Mouse (Mus musculus): ENCODE results near the gene Ift88.

DNA sequence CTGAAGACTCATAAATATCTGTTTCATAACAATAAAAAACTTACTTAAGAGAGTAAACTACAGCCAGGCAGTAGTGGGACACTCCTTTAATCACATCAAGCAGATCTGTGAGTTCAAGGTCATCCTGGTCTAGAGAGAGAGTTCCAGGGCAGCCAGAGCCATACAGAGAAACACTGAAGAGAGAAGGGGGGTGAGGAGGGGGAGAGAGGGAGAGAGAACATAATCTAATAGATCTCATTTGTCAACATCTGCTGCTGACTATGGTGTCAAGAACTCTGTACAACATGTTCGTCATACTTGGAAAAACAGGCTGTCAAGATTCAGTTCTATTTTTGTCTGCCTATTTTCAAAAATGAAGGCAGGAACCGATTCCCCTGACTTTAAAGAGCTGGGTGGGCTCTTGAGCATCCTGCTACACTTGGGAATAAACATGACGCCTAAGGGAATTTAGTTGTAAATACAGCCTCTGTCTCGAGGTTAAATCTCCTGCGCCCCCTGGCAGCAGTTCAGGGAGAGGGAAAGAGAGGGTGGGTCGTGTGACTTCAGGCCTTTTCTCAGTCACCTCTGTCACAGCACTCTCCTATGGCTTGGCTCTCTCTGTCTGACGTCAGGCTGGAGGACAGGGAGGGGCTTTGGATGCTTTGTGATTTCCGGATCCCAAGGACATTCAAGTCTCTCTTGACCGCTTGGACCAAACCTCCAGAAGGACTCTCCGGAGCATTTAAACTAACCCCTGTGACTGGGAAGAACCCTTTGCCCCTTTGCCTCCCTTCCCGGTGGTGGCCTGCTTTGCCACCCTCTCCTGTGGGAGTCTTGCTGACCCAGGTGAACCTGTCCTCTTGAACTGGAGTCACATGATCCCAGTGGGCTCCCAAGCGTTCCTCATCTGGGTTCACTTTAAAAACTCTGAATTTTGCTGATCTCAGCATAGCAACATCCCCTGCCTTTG lies 16.5 kb upstream of the Ift88 start:
- TF ChIP-seq GATA1 (IDR thresholded peaks at IDR 0.05; ENCODE audit: low read length) (no peak), TAL1 (IDR thresholded peaks at IDR 0.05; ENCODE audit: low read length) (no peak)

Measured in erythroblast, embryonic 14.5 days (primary cell).